Mouse (Mus musculus) cerebellum, adult 9-11 months (tissue): ENCODE results near the gene Sec13.

Source experiments
- DNase-seq: peaks from one replicate; pipeline ENCODE4 v3.0.0; 2022

Gene Sec13

GRCm38 (mm10) chr6:113697222-113698205 is 43.0 kb downstream of the Sec13 start:
- DNase-seq: peak; percentile 68

- DNase-seq: peak; percentile 99
Measured at GRCm38 (mm10) chr6:113696582-113697221, 43.8 kb downstream of the Sec13 start, which contains the start of gene Tatdn2. Tatdn2 (plus strand) TSS chr6:113697050.

DNA sequence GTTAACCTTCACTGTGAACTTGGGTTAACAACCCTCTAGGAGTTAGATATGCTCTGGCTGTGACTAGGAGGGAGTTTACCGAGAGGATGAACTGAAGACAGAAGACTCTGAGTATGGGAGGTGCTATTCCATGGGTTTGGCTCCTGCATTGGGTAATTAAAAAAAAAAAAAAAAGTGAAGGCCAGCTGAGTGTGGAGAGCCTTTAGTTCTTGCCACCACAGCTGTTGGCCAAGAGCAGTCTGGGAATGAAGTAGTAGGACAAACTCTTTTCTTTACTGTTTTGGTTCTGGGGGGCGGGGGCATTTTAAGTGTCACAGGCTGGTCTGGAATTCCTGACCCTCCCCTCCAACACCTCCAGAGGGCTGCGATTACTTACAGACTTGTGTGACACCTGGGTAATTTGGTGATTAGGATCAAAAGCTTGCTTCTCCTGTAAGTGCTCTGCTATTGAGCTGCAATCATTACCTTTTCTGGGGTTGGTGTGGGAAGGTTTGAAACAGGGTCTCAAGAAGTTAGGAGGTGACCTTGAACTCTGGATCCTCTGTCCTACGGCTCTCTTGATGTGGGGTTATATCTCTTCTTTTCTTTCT is 44.7 kb downstream of the Sec13 start:
- peak; percentile 39 for DNase-seq

DNA sequence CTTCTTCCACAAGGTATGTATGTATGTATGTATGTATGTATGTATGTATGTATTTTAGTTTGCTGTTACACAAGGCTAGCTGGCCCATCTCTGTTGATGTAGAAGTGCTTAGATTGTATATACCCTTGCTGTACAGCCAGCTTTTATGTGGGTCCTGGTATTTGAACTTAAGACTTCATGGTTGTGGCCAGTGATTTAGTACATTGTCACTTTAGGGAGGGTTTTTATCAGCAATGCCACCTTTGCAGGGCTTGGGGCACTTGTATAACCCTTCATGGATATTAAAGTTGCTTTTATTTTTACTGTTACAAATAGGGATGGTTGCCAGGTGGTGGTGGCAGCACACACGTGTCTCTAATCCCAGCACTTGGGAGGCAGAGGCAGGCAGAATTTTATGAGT is 45.3 kb downstream of the Sec13 start:
- no peak for DNase-seq

GRCm38 (mm10) chr6:113693377-113693776 is 47.2 kb downstream of the Sec13 start:
- no peak for DNase-seq

DNA sequence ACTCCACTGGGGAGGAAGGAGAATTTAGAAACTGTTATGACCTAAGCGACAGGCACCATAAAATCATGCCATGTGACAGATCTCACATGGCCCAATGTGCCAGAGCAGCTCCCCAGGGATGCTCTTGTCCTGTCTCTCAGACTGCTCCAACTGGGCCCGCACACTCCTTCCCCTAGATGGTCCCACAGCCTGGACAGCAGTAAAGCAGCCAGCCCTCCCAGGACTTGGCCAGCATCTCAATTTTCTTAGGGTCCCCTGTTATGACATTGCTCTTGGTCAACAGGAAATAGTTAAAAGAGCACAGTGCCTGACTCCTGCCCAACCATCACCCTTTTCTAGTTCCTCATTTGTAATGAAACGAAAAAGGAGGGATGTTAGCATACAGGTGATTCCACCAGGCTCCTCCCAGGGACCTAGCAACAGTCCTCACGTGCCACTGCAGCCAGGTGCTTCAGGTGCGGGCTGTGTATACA is 47.8 kb downstream of the Sec13 start:
- no peak for DNase-seq

DNA sequence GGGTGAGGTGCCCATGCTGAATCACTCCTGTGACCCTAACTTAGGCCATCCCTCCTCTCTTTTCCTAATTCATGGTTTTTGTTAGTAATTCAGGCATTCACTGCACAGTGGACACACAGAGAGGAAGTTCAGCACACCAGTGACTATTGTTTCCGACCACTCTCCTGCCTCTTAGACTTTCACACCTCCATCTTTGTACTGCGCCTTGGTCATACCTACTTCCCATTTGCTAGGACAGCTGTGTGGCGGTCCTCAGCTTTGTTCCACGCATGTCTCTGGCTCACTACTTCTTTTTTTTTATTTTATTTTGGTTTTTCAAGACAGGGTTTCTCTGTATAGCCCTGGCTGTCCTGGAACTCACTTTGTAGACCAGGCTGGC is 49.5 kb downstream of the Sec13 start:
- DNase-seq: no peak

GRCm38 (mm10) chr6:113690400-113691083 is 50.0 kb downstream of the Sec13 start:
- DNase-seq: no peak

GRCm38 (mm10) chr6:113690008-113690399 is 50.5 kb downstream of the Sec13 start:
- DNase-seq: no peak

- DNase-seq: peak; percentile 50
Measured at GRCm38 (mm10) chr6:113686551-113687125, 53.9 kb downstream of the Sec13 start.

GRCm38 (mm10) chr6:113683081-113683825 is 57.3 kb downstream of the Sec13 start:
- DNase-seq: no peak

- DNase-seq: peak; percentile 59
Measured at GRCm38 (mm10) chr6:113681271-113681670, 59.3 kb downstream of the Sec13 start.

- DNase-seq: no peak
Measured at GRCm38 (mm10) chr6:113679993-113680566, 60.5 kb downstream of the Sec13 start.

DNA sequence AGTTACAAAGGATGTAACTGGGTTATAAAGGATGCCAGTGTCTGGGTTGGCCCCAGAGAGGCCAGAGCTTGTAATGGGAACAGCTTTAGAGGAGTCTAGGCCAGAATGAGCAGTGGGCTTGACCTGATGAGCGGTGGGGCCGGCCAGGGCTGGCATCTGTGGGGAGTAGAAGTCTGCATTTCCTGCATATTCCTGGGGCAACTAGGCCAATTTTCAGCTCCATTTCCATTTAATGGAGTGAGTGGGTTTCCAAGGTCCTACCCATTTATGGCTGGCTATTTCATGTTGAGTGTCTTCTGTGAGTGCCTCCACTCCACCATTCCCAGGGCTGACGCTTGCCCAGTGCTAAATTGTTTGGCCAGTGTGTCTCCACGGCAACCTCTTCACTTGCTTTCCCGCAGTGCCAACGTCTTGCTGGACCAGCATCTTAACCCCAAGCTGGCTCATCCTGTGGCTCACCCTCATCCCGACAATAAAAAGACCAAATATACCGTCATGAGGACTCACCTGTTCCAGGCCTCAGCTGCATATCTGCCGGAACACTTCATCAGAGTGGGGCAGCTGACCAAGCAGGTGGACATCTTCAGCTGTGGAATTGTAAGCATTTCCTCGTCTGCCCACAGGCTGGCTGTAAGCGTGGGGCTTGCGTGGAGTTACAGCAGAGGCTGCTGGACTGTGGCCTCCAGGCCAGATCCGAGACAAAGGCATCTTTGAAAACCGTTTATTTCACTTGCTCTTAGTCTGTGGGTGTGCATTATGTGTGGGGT is 62.1 kb downstream of the Sec13 start:
- DNase-seq: peak; percentile 25
